Mouse (Mus musculus) cerebellum, adult 11-12 months (tissue): Measurements from ENCODE around the gene Mybbp1a.
A peak's percentile ranks its signal among the peaks of the same experiment; 100 is the strongest.

Experiments
- DNase-seq: peaks from one replicate; pipeline ENCODE4 v3.0.0; 2022

Gene Mybbp1a

DNA sequence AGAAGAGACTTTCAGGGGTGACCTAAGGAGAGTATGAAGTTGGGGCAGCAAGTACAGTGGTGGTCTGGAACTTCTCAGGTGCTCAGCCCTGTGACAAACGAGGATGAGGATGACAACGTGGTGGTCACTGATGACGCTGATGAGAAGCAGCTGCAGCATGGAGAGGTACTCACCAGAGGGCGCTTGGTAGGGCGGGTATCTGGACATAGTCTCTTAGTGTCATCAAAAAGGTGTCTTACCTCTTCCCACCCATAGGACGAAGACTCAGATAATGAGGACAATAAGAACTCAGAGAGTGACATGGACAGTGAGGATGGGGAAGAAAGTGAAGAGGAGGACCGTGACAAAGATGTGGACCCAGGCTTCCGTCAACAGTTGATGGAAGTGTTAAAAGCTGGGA, 6.3 kb downstream of the Mybbp1a start:
- no peak for DNase-seq

DNA sequence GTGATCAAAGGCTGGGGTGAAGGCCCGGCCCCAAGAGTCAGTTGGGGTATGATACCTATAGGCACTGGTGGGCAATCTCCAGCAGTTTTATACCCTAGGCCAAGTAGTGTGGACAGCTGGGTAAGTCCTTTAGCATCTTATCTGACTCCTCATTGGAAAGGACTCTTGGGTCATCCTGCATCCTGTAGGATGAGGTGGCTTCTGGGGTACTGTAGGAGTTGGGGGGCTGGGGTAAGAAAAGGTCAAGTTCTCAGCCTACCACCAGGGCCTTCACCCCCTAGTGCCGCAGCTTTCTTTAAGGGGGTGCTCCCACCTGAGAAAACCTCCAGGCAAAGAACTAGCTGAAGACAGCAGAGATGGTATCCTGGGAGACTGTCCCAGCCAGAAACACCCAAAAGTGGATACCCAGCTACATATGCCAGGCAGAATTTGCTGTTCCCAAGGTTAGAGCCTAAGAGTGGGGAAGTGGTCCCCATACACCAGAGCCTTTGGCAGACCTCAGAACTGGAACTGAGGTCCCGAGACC, 11.0 kb downstream of the Mybbp1a start:
- DNase-seq, result no peak

DNA sequence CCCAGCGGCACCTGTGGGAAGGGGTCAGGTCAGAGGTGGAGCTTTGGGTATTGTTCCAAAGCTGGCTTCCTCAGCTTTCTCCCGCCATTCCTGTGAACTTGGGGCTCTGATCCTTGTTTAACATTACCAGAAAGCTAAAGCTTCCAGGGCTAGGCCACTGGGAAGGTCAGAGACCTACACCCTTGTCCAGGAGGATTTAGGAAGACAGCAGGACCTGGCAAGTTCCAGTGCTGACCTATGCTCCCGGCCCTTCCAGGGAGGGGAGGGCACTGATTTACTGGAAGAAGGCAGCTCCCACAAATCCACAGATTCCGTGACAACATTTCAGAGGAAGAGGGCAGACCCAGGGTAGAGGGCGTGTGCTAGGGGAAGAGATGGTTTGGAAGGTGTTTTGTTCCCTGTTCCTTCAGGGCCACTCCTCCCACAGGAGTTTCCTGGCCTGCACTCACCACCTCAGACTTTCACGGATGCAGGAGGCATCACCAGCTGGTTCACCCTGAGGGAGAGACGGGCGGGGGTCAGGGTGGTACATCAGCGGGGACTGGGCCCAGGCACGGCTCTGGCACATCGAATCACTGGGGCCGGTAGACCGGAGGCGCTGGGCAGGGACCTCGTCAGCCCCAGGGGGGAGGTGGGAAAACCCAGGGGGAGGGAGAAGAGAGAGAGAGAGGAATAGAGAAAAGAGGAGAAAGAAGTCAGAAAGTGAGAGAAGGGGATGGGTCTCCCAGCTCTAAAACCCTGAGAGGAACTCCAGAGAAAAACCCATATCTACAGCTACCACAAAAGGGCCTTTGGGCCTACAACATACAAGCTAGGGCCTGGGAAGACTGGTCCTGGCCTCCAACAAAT, 12.2 kb downstream of the Mybbp1a start:
- no peak for DNase-seq

DNA sequence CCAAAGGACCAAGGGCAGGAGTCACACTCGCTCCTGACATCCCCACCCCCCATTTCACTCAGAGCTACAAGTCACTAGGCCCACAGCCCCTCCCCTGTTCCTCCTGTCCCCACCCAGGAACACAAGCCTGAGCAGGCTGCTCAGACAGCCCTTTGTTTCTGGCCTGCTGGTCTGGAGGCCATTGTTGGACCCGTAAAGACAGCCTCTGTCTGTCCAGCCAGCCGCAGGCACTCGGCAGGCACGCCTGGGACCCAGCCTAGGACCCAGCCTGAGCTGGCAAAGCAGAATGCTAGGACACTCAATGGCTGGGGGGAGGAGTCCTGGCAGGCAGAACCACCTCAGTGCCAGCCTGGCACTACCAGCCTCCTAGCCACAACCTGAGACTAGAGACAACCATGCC, 14.5 kb downstream of the Mybbp1a start:
- peak; percentile 54 for DNase-seq

DNA sequence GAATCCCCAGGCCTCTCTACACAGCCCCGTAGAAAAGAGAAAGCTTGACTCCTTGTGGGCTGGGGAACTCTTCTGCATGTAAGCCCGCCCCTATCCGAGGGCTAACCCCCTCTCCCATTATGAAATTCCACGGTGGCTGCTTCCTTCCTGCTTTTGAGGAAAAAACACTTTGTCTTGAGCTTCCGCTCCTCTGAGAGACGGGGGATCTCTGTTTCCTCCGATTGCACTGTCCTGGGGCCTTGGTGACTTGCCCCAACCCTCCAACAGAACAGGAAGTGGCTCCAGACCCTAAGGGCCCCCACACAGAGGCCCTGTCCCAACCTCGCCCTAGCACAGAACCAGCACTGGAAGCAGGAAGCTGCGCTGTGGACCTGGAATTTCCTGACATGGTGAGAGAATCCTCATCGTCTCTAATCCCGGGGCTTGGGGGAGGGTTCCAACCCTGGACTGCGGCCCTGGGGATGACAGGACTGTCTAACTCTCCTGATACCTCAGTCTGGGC, 16.9 kb downstream of the Mybbp1a start:
- DNase-seq, result no peak

DNA sequence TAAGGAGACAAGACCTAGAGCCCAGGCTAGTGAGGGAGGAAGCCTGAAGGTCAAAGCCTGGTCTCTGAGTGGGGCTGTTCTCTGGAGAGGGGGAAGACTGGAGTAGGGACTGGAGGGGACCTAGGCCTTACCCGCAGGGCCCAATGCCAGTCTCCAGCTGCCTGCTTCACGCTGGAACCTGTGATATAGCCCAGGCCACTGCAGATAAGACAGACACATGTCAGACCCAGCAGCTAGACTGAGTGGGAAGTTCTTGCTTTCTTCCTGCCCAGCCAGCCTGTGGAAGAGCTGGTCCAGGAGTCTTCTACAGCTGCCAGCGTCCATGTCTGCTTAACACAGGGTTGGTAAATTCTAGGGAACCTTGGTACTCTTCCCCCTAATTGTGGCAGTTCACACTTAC, 17.3 kb downstream of the Mybbp1a start:
- no peak for DNase-seq

DNA sequence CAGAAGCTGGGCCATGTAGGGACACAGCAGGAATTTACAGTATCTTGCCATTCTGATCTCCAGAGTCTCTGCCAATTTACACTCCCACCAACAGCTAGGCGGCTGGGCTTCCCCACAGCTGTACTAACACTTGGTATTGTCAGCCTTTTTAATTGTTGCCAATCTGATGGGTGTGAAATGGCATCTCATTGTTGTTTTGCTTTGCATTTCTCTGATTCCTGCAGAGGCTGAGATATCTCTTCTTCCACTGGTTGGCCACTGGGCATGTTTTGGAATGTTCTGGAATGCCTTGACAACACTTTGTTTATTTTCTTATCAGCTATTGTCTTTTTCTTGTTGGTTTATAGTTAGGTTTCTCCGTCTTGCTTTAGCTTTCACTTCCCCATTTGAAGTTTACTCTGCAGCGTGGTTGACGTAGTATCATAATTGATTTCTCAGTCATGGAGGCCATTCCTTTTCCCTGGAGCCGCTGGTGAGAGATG, 20.4 kb downstream of the Mybbp1a start:
- DNase-seq, result no peak

DNA sequence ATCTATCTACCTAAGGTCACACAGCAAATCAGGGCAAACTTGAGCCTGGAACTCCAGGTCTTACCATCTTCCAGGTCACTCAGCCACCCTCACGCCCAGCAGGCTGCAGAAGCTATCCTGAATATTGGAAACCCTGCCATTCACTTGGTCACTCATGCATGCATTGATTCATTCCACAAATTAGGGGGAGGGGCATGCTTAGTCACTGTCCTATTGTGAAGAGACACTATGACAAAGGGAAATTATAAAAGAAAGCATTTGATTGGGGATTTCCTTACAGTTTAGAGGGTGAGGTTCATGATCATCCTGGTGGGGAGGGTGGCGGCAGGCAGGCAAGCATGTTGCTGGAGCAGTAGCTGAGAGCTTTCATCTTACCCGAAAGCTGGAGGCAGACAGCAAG, 23.7 kb downstream of the Mybbp1a start:
- DNase-seq, result no peak

DNA sequence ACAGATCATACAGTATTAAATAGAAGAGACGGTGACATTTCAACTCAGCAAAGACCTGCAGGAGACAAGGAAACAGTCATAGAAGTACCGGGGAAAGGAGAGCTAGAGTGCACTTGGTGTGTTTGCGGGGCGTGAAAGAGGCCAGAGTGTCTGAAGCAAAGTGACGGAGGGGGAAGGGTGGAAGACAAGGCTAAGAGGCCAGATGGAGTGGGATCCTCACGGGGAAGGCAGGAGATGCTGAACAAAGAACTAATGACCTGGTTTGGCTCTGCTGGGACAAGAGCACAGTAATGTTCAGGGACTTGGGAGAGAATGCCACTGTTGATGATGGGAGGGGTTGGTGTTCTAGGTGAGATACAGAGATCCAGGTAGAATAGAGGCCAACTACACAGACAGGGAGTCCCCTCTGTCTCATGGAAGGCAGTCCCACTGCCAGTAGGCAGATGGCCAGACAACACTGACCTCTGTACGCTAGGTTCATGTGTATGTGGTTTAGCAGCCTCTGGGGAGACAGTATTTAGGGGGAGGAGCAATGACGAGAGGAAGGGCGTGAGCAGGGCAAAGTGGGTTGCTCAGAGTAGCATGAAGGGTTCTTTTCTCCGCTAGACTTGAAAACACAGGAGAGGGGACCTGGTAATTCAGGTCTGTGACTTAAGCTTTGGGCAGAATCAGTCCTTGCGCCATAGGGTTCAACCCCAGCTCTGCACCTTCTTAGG, 25.0 kb downstream of the Mybbp1a start:
- DNase-seq, result no peak

DNA sequence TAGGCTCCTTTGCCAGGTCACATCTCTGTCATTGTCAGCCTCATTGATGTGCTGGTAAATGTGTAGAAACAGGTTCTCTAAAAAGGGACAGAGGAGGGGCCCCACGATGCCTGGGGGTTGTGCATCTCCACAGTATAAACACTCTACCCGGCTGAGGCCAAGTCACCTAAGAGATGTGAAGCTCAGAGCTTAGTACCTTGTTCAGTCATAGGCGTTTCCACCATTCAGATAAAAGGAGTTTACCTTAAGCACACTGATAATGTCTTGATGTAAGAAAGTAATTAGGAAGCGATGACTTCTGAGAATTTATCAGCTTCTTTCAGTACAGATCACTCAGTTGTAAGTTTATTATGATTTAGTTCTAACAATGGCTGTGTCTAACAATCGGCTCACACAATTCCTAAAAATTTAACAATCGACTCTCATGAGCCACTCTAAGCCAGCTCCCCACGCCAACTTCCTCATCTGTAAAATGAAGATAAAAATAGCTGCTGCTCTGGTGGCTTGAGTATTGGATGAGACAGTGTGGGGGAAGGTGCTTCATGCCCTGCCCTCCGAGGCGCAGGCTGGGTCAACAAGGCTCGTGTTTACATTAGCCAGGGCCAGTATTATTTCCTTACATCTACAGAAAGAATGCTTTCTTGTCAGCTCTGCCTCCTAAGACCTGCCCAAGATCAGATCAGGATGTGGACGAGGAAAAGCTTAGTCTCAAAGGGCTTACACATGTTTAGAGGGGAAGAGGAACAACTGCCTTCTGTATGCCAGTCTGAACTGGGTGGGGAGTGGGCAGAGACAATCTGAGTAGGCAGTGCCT, 25.7 kb downstream of the Mybbp1a start:
- DNase-seq, result no peak

DNA sequence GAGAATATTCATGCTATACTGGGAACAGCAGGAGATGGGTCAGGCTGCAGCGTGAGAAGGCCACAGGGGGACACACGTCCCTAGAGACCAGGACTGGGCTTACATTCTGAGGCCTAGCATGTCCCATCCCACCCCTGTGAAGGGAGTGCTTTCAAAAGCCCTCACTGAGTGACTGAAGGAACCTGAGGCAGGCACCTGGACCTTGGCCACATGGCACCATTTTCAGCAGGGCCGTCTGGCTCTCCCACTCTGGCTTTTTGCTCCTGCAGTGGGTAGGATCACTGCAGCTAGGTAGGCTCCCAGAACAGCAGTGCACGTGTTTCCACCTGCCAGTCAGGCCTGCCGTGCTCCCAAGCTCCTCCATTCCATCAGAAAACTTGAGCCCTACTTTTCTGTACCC, 27.4 kb downstream of the Mybbp1a start:
- DNase-seq, result no peak

DNA sequence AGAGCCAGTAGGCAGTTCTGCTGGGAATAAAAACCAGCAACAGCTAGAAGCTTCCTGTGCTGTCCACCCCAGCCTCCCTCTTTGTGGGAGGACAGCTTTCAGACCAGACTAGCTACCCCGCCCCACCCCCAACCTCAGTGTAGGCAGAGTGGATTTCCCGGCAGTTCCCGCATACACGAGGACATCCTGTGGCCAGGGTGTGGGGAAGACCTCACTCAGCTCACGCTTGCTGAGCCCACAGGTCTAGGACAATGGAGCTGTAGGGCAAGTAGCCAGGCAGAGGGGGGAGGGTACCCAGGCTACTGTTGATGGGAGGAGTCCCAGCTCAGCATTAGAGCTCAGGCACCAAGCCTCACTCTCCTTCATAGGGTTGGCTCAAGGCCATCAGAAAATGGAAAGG, 28.1 kb downstream of the Mybbp1a start:
- DNase-seq, result no peak

DNA sequence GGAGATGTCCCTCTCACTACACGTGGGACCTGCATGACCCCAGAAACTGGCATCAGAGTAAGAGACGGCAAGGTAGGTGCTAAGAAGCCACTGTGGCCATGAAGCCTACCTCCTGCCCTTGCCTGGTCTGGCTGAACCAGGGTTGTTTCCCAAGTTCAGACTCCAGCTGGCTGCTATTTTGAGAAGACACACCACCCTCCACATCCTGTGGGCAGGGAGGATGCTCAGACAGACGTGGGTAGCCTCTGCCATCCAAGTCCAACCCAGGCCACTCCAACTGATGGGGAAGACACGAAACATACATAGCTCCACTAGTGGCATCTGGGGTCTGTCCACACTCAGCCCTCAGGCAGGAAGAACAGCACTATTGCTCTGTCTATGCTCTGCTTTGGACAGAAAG, 28.8 kb downstream of the Mybbp1a start:
- no peak for DNase-seq

DNA sequence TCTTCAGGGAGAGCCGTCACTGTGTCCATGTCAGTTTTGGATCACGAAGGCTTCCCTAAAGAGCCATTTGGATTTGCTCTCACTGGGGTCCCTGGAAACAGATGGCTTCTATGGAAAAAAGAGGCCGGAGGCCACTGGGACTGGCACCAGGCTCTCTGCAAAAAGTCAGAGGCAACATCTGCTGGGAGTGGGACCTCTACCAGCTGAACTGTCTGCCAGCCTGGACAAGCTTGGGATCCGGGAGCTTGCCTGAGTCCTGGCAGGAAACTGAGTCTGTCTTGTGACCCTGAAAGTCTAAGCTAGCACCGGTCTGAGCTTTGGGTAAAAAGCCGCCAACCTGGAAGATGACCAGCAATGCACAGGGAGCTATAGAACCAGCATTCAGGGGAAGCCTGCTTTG, 30.2 kb downstream of the Mybbp1a start:
- DNase-seq, result no peak

DNA sequence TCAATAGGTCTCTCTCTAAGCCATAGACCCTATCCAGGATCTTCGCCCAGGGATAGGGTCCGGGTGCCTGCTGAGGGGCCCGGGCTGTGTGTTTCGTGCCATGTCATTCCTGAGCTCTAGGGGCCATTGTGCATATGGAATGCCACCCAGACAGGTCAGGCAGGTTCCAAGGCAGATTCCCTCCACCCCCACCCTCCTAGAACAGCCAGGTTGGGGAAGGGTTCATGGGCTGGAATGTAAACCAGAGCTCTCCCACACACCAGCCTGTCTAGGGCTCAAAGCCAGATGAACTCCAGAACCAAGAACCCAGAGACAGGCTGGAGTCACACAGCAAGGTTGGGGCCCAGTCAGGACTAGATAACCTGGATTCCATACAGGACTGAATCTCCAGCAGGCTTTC, 32.4 kb downstream of the Mybbp1a start:
- DNase-seq, result no peak

DNA sequence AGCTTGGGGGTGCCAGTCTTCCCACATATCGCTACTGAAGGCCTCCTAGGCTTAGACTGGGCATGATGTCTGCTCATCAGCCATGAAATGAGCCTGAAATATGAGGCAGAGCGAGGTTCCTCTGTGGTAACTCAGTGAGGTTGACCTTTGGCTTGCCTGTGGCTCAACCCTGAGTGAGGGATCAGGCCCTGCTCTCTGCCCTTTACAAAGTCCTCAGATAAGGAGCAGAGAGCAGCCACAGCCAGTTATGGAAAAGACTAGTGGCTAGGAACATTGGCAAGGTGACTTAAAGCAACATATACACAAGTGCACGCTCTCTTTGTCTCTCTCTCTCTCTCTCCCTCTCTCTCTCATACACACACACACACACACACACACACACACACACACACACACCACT, 33.8 kb downstream of the Mybbp1a start:
- no peak for DNase-seq

DNA sequence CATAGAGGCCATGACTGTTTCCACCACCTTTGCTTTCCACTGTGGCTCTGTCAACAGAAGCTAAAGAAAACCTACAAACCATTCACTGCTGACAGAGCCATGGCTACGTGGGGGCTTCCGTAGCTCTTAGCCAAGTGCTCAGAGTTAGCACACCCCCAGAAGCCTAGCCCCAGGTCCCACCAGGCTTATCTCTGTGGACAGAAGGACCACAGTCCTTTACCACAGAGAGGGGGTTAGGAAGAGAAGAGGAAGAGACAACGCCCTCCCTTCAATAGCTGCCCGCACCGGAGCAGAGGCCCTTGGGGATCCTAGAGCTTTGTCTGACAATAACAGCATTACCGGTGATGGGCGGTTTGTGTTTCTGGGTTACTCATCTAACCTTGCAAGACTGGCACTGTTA, 34.3 kb downstream of the Mybbp1a start:
- no peak for DNase-seq

DNA sequence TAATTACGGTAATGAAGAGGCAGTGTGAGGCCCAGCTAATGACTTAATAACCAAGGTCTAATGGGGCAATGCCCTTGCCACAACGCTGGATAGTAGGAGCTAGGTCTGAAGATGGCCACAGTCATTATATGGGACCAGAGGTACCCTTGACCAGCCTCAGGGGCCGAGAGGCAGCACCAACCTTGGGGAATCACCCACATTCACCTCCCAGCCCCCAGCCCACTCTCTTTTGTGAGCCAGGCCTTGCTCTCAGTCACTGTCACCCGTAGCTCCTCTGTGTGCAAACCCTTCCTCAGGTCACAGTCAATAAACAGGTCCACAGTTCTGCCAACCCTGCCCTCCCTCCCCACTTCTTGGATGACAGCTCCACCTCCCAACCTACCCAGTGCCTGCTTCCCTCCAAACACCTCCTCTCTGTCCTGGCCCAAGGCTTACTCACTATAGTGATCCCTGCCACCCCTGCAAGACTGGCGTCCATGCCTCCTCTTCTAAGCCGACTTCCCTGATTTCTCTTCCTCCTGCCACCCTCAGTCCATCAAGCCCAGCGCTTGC, 35.0 kb downstream of the Mybbp1a start:
- no peak for DNase-seq

DNA sequence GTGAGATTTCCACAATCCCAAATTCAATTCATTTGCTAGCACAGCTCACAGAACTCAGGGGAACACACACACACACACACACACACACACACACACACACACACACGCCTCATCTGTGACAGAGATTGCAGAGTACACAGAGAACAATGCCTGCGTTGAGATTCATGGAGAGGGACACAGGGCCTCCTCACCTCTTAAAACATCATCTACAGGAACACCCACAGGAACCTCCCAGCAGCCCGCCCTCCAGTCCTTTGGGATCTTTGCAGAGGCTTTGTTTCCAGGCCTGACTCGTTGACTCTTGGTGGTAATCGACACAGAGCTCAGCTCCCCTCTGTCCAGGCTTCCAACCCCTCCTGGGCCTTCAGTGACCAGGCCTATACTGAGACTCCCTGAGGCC, 36.0 kb downstream of the Mybbp1a start:
- DNase-seq, result no peak

DNA sequence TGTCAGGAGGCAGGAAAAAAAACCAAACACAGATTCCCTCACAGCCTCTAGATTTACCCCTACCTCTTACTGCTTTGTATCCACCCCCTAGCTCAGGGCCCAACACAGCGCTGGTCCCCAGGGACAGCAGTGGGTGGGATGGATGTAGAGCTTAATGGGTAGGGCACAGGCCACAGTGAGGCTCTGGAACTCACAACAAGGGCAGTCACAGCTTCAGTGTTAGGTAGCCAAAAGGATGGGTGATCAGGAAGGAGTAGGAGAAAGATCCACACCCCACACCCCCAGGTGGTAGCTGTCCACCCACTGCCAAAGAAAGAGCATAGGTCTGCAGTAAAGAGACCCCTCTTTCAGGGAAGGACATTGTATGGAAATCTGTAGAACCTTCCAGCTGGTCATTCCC, 36.5 kb downstream of the Mybbp1a start:
- DNase-seq, result no peak

DNA sequence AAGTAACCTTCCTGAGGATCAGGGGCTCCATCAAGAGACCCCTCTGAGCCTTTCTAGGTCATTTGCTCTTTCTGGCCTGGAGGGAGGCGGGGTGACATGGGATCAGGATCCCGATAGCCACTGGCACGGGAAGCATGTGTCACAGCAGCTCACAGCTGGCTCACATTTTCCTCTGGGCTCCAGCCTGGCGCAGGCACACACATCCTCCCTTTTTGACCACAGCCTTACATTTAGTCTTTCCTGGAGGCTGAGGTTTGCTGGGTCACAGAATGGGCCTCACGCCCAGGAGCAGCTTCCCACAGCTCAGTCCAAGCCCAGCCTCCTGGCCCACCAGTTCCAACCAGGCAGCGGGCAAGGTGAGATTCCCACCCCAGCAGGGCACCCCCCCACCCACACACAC, 37.1 kb downstream of the Mybbp1a start:
- no peak for DNase-seq

DNA sequence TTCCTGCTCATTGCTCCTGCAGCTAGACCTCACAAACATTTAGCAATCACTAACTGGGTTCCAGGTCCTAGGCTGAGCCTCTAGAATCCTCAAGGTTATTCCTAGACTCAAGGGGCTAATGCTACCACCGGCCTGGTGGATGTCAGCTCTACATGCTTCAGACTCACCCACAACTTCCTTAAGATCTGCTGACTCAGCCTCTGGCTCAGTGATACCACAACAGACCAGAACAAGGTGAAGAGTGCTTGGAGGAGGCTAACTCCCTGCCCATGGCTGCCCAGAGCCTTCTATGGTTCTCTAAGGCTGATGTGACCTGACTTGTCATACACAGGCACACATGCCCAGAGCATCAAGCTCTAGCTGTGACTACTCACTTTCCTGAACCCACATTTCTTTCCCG, 38.3 kb downstream of the Mybbp1a start:
- DNase-seq, result no peak

DNA sequence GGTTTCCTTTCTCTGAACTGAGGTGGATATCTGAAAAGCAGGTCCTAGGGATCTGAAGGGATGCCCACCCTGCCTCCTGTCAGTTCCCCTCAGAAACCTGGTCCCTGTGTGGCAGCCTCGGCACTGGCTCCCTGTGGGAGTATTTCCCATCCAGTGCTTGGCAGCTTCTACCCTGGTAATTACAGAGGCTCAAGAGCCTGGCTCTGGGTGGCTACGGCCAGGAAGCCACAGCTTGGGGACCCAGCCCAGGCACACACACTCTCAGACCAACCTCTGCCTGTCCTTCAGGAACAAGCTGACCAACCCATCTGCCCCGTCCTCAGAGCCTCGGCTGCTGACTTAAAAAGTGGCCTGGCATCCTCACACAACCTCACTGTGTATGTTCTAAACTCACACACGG, 40.2 kb downstream of the Mybbp1a start:
- DNase-seq, result no peak
